In genomic region chr2:29827709-29828024, GRCm38 (mm10) we compare ENCODE assay signal across 8 mouse cellular contexts. TPM values are rescaled to one million over a fixed set of nuclear protein-coding genes. Genes with fewer than 3 reads are reported as not detected.
DNase-seq lines count a peak whose midpoint lies in the region; ATAC-seq and TF ChIP-seq lines count a peak whose summit lies in the region.

No protein-coding gene starts in this region.

- no peak for ATAC-seq in kidney, postnatal 0 days (replicated peaks; ENCODE audit: low FRiP score, low read depth)
- ATAC-seq in embryonic facial prominence, embryonic 11.5 days (replicated peaks; ENCODE audit: insufficient number of reproducible peaks, low FRiP score, low TSS enrichment, low read depth): no peak
- ATAC-seq in intestine, embryonic 16.5 days: no peak
- ATAC-seq in monocyte, adult 5-6 weeks (replicated peaks; ENCODE audit: insufficient number of reproducible peaks, low FRiP score, low TSS enrichment, poor library complexity, severe bottlenecking): peak; percentile 28; the same call in 1 of the 2 replicates
- ATAC-seq in activated CD4-positive, CD25-positive, alpha-beta regulatory T cell, adult 4 months: no peak

- H3K4me3 ChIP-seq in kidney, postnatal 0 days (replicated peaks; ENCODE audit: low read depth, low read length): peak overlapping the region; percentile 99
- peak overlapping the region; percentile 98 for H3K4me3 ChIP-seq in embryonic facial prominence, embryonic 11.5 days (ENCODE audit: low read depth, low read length)
- H3K4me3 ChIP-seq in intestine, embryonic 16.5 days (ENCODE audit: low read length): peak overlapping the region; percentile 79

- no peak for TF ChIP-seq CTCF in kidney, postnatal 0 days (IDR thresholded peaks at IDR 0.05; ENCODE audit: low read depth)

- no peaks in the 10 kb centered on the region for H3K9me3 ChIP-seq in kidney, postnatal 0 days (replicated peaks; ENCODE audit: low read length)
- H3K9me3 ChIP-seq in embryonic facial prominence, embryonic 11.5 days (replicated peaks; ENCODE audit: control insufficient read depth, low read length): no peaks in the 10 kb centered on the region
- no peaks in the 10 kb centered on the region for H3K9me3 ChIP-seq in intestine, embryonic 16.5 days (ENCODE audit: control insufficient read depth, low read length)

- H3K4me2 ChIP-seq in kidney, postnatal 0 days (ENCODE audit: low read length): peak overlapping the region; percentile 86
- H3K4me2 ChIP-seq in embryonic facial prominence, embryonic 11.5 days (ENCODE audit: low read depth, low read length): peak overlapping the region; percentile 64
- H3K4me2 ChIP-seq in intestine, embryonic 16.5 days (ENCODE audit: low read depth, low read length): peak overlapping the region; percentile 73

- H3K36me3 ChIP-seq in kidney, postnatal 0 days (ENCODE audit: insufficient read depth, low read length): peaks cover 1% of the 10 kb centered on the region
- H3K36me3 ChIP-seq in embryonic facial prominence, embryonic 11.5 days (replicated peaks; ENCODE audit: control insufficient read depth, insufficient read depth, low read depth, low read length): no peaks in the 10 kb centered on the region
- no peaks in the 10 kb centered on the region; the same call in 1 of the 2 replicates for H3K36me3 ChIP-seq in intestine, embryonic 16.5 days (ENCODE audit: control insufficient read depth, insufficient read depth, low read length)

- DNase-seq in kidney, postnatal 0 days (ENCODE audit: low spot score): no peak
- no peak for DNase-seq in kidney, adult 18-20 months
- no peak for DNase-seq in embryonic facial prominence, embryonic 11.5 days (ENCODE audit: low spot score)
- no peak for DNase-seq in left cerebral cortex, adult 8-10 months (ENCODE audit: low spot score in 2 of 2)
- DNase-seq in urinary bladder, adult 2 months (ENCODE audit: low spot score): no peak

- peaks cover 8% of the 10 kb centered on the region for H3K4me1 ChIP-seq in kidney, postnatal 0 days (replicated peaks; ENCODE audit: insufficient read depth, low read length)
- H3K4me1 ChIP-seq in embryonic facial prominence, embryonic 11.5 days (ENCODE audit: control insufficient read depth, insufficient read depth, low read length): no peaks in the 10 kb centered on the region
- H3K4me1 ChIP-seq in intestine, embryonic 16.5 days (ENCODE audit: control insufficient read depth, insufficient read depth, low read length): peaks cover 3% of the 10 kb centered on the region; the same call in 1 of the 2 replicates

- peak overlapping the region; percentile 66 for H3K27ac ChIP-seq in kidney, postnatal 0 days
- no peak overlapping the region for H3K27ac ChIP-seq in embryonic facial prominence, embryonic 11.5 days (replicated peaks; ENCODE audit: low read depth, low read length)
- peak overlapping the region; percentile 55; the same call in 1 of the 2 replicates for H3K27ac ChIP-seq in intestine, embryonic 16.5 days (ENCODE audit: low read length)

- no peaks in the 10 kb centered on the region for H3K27me3 ChIP-seq in kidney, postnatal 0 days (ENCODE audit: insufficient read depth, low read length)
- no peaks in the 10 kb centered on the region for H3K27me3 ChIP-seq in embryonic facial prominence, embryonic 11.5 days (ENCODE audit: control insufficient read depth, insufficient read depth, low read length)
- H3K27me3 ChIP-seq in intestine, embryonic 16.5 days (replicated peaks; ENCODE audit: control insufficient read depth, insufficient read depth, low read length): no peaks in the 10 kb centered on the region

- H3K9ac ChIP-seq in kidney, postnatal 0 days (ENCODE audit: low read depth, low read length): peak overlapping the region; percentile 81
- peak overlapping the region; percentile 84 for H3K9ac ChIP-seq in embryonic facial prominence, embryonic 11.5 days (replicated peaks; ENCODE audit: low read length)
- H3K9ac ChIP-seq in intestine, embryonic 16.5 days (ENCODE audit: low read depth, low read length): peak overlapping the region; percentile 84

- WGBS in kidney, postnatal 0 days: 3% methylated on average over 12 of the region's 12 CpGs
- WGBS in embryonic facial prominence, embryonic 11.5 days: 3% methylated on average over 12 of the region's 12 CpGs
- 3% methylated on average over 12 of the region's 12 CpGs for WGBS in intestine, embryonic 16.5 days

RNA-seq across cellular contexts. Expression of gene Urm1, which starts 7.8 kb away (rescaled TPM):
- polyA plus RNA-seq in kidney, postnatal 0 days (2015; fragmentation: Nextera tagmentation; extraction: Ambion mirVana): 26.1 and 29.0 TPM in 2 replicates
- 17.6 and 18.4 TPM in 2 replicates for polyA plus RNA-seq in embryonic facial prominence, embryonic 11.5 days (2014; fragmentation: Nextera tagmentation; extraction: Ambion mirVana)
- polyA plus RNA-seq in intestine, embryonic 16.5 days (2015; fragmentation: Nextera tagmentation; extraction: Ambion mirVana): 28.8 and 30.7 TPM in 2 replicates
- total RNA-seq in monocyte, adult 5-6 weeks (2017): 13.8 to 26.9 TPM (median 23.8 TPM) in 3 replicates
- 10 to 100 TPM; 52.1 to 65.1 (median 59.8) TPM for total RNA-seq in left cerebral cortex, adult 8-10 months (2022)
- 36.8 and 46.5 TPM in 2 replicates for polyA plus RNA-seq in urinary bladder, adult 2 months (2012; rRNA removed)
- 10 to 100 TPM; 25.1 to 25.7 TPM for polyA plus RNA-seq in activated CD4-positive, CD25-positive, alpha-beta regulatory T cell, adult 4 months (2017; shearing (Covaris generic))

RNA-seq across cellular contexts. Expression of gene Slc27a4, which starts 25.2 kb away (rescaled TPM):
- 15.0 and 15.5 TPM in 2 replicates for polyA plus RNA-seq in kidney, postnatal 0 days (2015; fragmentation: Nextera tagmentation; extraction: Ambion mirVana)
- 11.0 and 11.3 TPM in 2 replicates for polyA plus RNA-seq in embryonic facial prominence, embryonic 11.5 days (2014; fragmentation: Nextera tagmentation; extraction: Ambion mirVana)
- 43.0 and 57.6 TPM in 2 replicates for polyA plus RNA-seq in intestine, embryonic 16.5 days (2015; fragmentation: Nextera tagmentation; extraction: Ambion mirVana)
- total RNA-seq in monocyte, adult 5-6 weeks (2017): 7.7 to 10.9 TPM (median 8.0 TPM) in 3 replicates
- 10 to 100 TPM; 73.1 to 75.0 (median 74.0) TPM for total RNA-seq in left cerebral cortex, adult 8-10 months (2022)
- 30.0 and 33.6 TPM in 2 replicates for polyA plus RNA-seq in urinary bladder, adult 2 months (2012; rRNA removed)
- polyA plus RNA-seq in activated CD4-positive, CD25-positive, alpha-beta regulatory T cell, adult 4 months (2017; shearing (Covaris generic)): 1 to 10 TPM; 1.3 to 1.5 TPM

RNA-seq across cellular contexts. Expression of gene Trub2, which starts 39.4 kb away (rescaled TPM):
- 24.1 and 25.9 TPM in 2 replicates for polyA plus RNA-seq in kidney, postnatal 0 days (2015; fragmentation: Nextera tagmentation; extraction: Ambion mirVana)
- polyA plus RNA-seq in embryonic facial prominence, embryonic 11.5 days (2014; fragmentation: Nextera tagmentation; extraction: Ambion mirVana): 29.1 and 32.3 TPM in 2 replicates
- 37.5 and 38.0 TPM in 2 replicates for polyA plus RNA-seq in intestine, embryonic 16.5 days (2015; fragmentation: Nextera tagmentation; extraction: Ambion mirVana)
- 17.7 to 41.0 TPM (median 28.7 TPM) in 3 replicates for total RNA-seq in monocyte, adult 5-6 weeks (2017)
- total RNA-seq in left cerebral cortex, adult 8-10 months (2022): 10 to 100 TPM; 45.4 to 53.5 (median 50.2) TPM
- 21.6 and 26.1 TPM in 2 replicates for polyA plus RNA-seq in urinary bladder, adult 2 months (2012; rRNA removed)
- polyA plus RNA-seq in activated CD4-positive, CD25-positive, alpha-beta regulatory T cell, adult 4 months (2017; shearing (Covaris generic)): 10 to 100 TPM; 21.7 to 30.0 TPM

RNA-seq across cellular contexts. Expression of gene Coq4, which starts 40.4 kb away (rescaled TPM):
- polyA plus RNA-seq in kidney, postnatal 0 days (2015; fragmentation: Nextera tagmentation; extraction: Ambion mirVana): 29.3 and 31.1 TPM in 2 replicates
- polyA plus RNA-seq in embryonic facial prominence, embryonic 11.5 days (2014; fragmentation: Nextera tagmentation; extraction: Ambion mirVana): 34.6 and 39.2 TPM in 2 replicates
- polyA plus RNA-seq in intestine, embryonic 16.5 days (2015; fragmentation: Nextera tagmentation; extraction: Ambion mirVana): 60.0 and 64.5 TPM in 2 replicates
- 1.8 to 11.1 TPM in 2 of 3 replicates, not detected in the other for total RNA-seq in monocyte, adult 5-6 weeks (2017)
- total RNA-seq in left cerebral cortex, adult 8-10 months (2022): 10 to 100 TPM; 20.1 to 31.2 (median 22.6) TPM
- polyA plus RNA-seq in urinary bladder, adult 2 months (2012; rRNA removed): 24.3 and 25.7 TPM in 2 replicates
- polyA plus RNA-seq in activated CD4-positive, CD25-positive, alpha-beta regulatory T cell, adult 4 months (2017; shearing (Covaris generic)): 10 to 100 TPM in 1 of 2 experiments, 1 to 10 TPM in 1; 5.8 to 10.5 TPM

RNA-seq across cellular contexts. Expression of gene Cercam, which starts 41.3 kb away (rescaled TPM):
- polyA plus RNA-seq in kidney, postnatal 0 days (2015; fragmentation: Nextera tagmentation; extraction: Ambion mirVana): 10.2 and 10.3 TPM in 2 replicates
- 6.1 and 7.5 TPM in 2 replicates for polyA plus RNA-seq in embryonic facial prominence, embryonic 11.5 days (2014; fragmentation: Nextera tagmentation; extraction: Ambion mirVana)
- polyA plus RNA-seq in intestine, embryonic 16.5 days (2015; fragmentation: Nextera tagmentation; extraction: Ambion mirVana): 24.5 and 24.8 TPM in 2 replicates
- total RNA-seq in monocyte, adult 5-6 weeks (2017): 1.2 to 9.8 TPM (median 3.1 TPM) in 3 replicates
- 10 to 100 TPM in 3 of 4 experiments, 1 to 10 TPM in 1; 7.7 to 11.6 (median 11.0) TPM for total RNA-seq in left cerebral cortex, adult 8-10 months (2022)
- 44.7 and 49.3 TPM in 2 replicates for polyA plus RNA-seq in urinary bladder, adult 2 months (2012; rRNA removed)
- polyA plus RNA-seq in activated CD4-positive, CD25-positive, alpha-beta regulatory T cell, adult 4 months (2017; shearing (Covaris generic)): 1 to 10 TPM; 1.2 to 1.4 TPM
